In the genomic region with DNA sequence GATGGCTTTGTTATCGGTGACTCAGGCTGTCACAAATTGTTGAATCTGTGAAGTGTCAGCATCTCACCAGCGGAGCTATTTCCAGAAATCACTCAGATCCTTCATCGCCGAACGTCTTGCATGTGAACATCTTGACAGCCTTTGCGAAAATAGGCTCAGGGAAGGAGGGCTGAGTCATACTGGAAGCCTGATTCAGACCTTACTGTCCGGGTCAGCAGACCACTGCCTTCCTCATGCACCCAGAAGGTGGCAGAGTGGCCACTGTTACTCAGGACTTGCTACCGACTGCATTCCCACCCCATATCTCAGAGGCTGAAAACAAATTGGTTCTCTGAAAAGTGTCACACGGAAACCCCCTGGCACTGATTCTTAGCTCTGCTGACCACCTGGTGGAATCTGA, we compare ENCODE assay signal across 10 mouse cellular contexts. TPM values are rescaled to one million over a fixed set of nuclear protein-coding genes. Genes with fewer than 3 reads are reported as not detected.
A peak's percentile ranks its signal among the peaks of the same experiment; 100 is the strongest.
DNase-seq lines count a peak whose midpoint lies in the region; ATAC-seq and TF ChIP-seq lines count a peak whose summit lies in the region.
"Had no signal": no experiment of that assay in that cellular context is flagged by ENCODE, and none has a peak within 500 bp of the region (broad histone marks: within the 10 kb centered on the region; RNA-seq: fewer than 3 reads in every experiment).

No protein-coding gene starts in this region.

- TF ChIP-seq CTCF in heart, postnatal 0 days (IDR thresholded peaks at IDR 0.05; ENCODE audit: low read depth) = peak; percentile 55

- H3K9me3 ChIP-seq in heart, embryonic 12.5 days (replicated peaks) = no peaks in the 10 kb centered on the region
- no peaks in the 10 kb centered on the region for H3K9me3 ChIP-seq in heart, postnatal 0 days (replicated peaks; ENCODE audit: control insufficient read depth, low read length)
- H3K9me3 ChIP-seq: limb, embryonic 12.5 days; neural tube, embryonic 12.5 days had no signal

- no peak overlapping the region for H3K9ac ChIP-seq in heart, embryonic 12.5 days
- H3K9ac ChIP-seq in heart, postnatal 0 days (replicated peaks; ENCODE audit: low read depth, low read length) = no peak overlapping the region
- H3K9ac ChIP-seq: limb, embryonic 12.5 days; neural tube, embryonic 12.5 days had no signal

- ATAC-seq in heart, embryonic 12.5 days (ENCODE audit: insufficient number of reproducible peaks, low FRiP score) = no peak
- ATAC-seq in heart, postnatal 0 days (ENCODE audit: insufficient read depth, low read depth) = no peak
- peak; percentile 55; the same call in 1 of the 2 replicates for ATAC-seq in megakaryocyte progenitor cell, adult 5-6 weeks (replicated peaks; ENCODE audit: poor library complexity)

- 29% methylated on average over 9 of the region's 9 CpGs for WGBS in heart, embryonic 12.5 days
- WGBS in heart, postnatal 0 days = 24% methylated on average over 9 of the region's 9 CpGs

- DNase-seq in heart, adult 18-20 months = peak; percentile 26 to 44
- DNase-seq in adipocyte (ENCODE audit: low spot score) = peak; percentile 45
- peak; percentile 35 for DNase-seq in heart, postnatal 0 days (ENCODE audit: low spot score)
- DNase-seq in lung, postnatal 4 days = no peak
- DNase-seq in embryo, embryonic 10.5 days (ENCODE audit: low spot score) = no peak
- DNase-seq in thymus, adult 18-20 months = no peak

- no peaks in the 10 kb centered on the region for H3K36me3 ChIP-seq in heart, embryonic 12.5 days
- H3K36me3 ChIP-seq in heart, postnatal 0 days (replicated peaks; ENCODE audit: control insufficient read depth, insufficient read depth, low read length) = no peaks in the 10 kb centered on the region
- H3K36me3 ChIP-seq: limb, embryonic 12.5 days; neural tube, embryonic 12.5 days had no signal

- no peak for TF ChIP-seq EP300 in heart, postnatal 0 days (IDR thresholded peaks at IDR 0.05; ENCODE audit: low read depth)

- H3K27ac ChIP-seq in heart, embryonic 12.5 days (ENCODE audit: poor library complexity, severe bottlenecking) = no peak overlapping the region
- H3K27ac ChIP-seq in heart, postnatal 0 days (ENCODE audit: low read depth) = no peak overlapping the region
- H3K27ac ChIP-seq: limb, embryonic 12.5 days; neural tube, embryonic 12.5 days had no signal

- no peak overlapping the region for H3K4me2 ChIP-seq in heart, embryonic 12.5 days
- H3K4me2 ChIP-seq in heart, postnatal 0 days (ENCODE audit: low read depth, low read length) = no peak overlapping the region
- H3K4me2 ChIP-seq: limb, embryonic 12.5 days; neural tube, embryonic 12.5 days had no signal

- 0 out of 2 replicates have a peak, but pooled peaks cover 9% of the 10 kb centered on the region for H3K27me3 ChIP-seq in heart, embryonic 12.5 days (replicated peaks)
- no peaks in the 10 kb centered on the region for H3K27me3 ChIP-seq in heart, postnatal 0 days (ENCODE audit: control insufficient read depth, insufficient read depth, low read length)
- H3K27me3 ChIP-seq: limb, embryonic 12.5 days; neural tube, embryonic 12.5 days had no signal

- no peaks in the 10 kb centered on the region; the same call in 1 of the 2 replicates for H3K4me1 ChIP-seq in heart, embryonic 12.5 days (replicated peaks)
- no peaks in the 10 kb centered on the region for H3K4me1 ChIP-seq in heart, postnatal 0 days (ENCODE audit: control insufficient read depth, insufficient read depth)
- H3K4me1 ChIP-seq: limb, embryonic 12.5 days; neural tube, embryonic 12.5 days had no signal

- H3K4me3 ChIP-seq in heart, embryonic 12.5 days = no peak overlapping the region
- H3K4me3 ChIP-seq in heart, postnatal 0 days (ENCODE audit: low read depth, low read length) = no peak overlapping the region
- H3K4me3 ChIP-seq: limb, embryonic 12.5 days; neural tube, embryonic 12.5 days had no signal

RNA-seq across cellular contexts. Expression of gene Dusp22, which starts 55.9 kb away (rescaled TPM):
- total RNA-seq in heart, adult 18-20 months (2021) = 10 to 100 TPM; 18.0 to 19.6 TPM
- 18.8 and 18.9 TPM in 2 replicates for polyA plus RNA-seq in heart, embryonic 12.5 days (2016; fragmentation: Nextera tagmentation; extraction: Ambion mirVana)
- 4.8 and 7.5 TPM in 2 replicates for total RNA-seq in heart, postnatal 0 days (2014; rRNA removed; ENCODE audit: low replicate concordance)
- polyA plus RNA-seq in heart, postnatal 0 days (2015; fragmentation: Nextera tagmentation; extraction: Ambion mirVana) = 14.6 and 15.4 TPM in 2 replicates
- total RNA-seq in megakaryocyte progenitor cell, adult 5-6 weeks (2015) = 1.9 and 5.2 TPM in 2 replicates
- 2.5 and 4.2 TPM in 2 replicates for total RNA-seq in megakaryocyte progenitor cell, adult 5-6 weeks (2017)

RNA-seq across cellular contexts. Expression of gene Uqcrfs1, which starts 58.8 kb away (rescaled TPM):
- total RNA-seq in heart, adult 18-20 months (2021) = 1,000 to 10,000 TPM; 1,275 to 1,335 TPM
- 501 and 526 TPM in 2 replicates for polyA plus RNA-seq in heart, embryonic 12.5 days (2016; fragmentation: Nextera tagmentation; extraction: Ambion mirVana)
- 1,049 and 1,070 TPM in 2 replicates for total RNA-seq in heart, postnatal 0 days (2014; rRNA removed; ENCODE audit: low replicate concordance)
- polyA plus RNA-seq in heart, postnatal 0 days (2015; fragmentation: Nextera tagmentation; extraction: Ambion mirVana) = 1,491 and 1,508 TPM in 2 replicates
- total RNA-seq in megakaryocyte progenitor cell, adult 5-6 weeks (2015) = 196 and 211 TPM in 2 replicates
- total RNA-seq in megakaryocyte progenitor cell, adult 5-6 weeks (2017) = 112 and 114 TPM in 2 replicates

Comparison
In these comparisons a context has a peak if more than half of its experiments do, and no peak if none do; other contexts are left out.
1. DNase-seq: peak in heart, adult 18-20 months (2 of 2), adipocyte (single experiment) and heart, postnatal 0 days (single experiment); none in lung, postnatal 4 days (0 of 2), embryo, embryonic 10.5 days (single experiment) and thymus, adult 18-20 months (0 of 2).